Mouse (Mus musculus) ES-CJ7 (cell line): ENCODE measurements at regions not wholly inside any gene's neighbourhood (a gene's known extent, or its start where the extent isn't known, plus 50 kb on each side); places are given as distances from the start of the nearest gene placed in this dataset.

Experiments
- DNase-seq: peaks from one replicate; pipeline ENCODE4 v3.0.0; 2011; ENCODE audit warnings: low read depth, low spot score

GRCm38 (mm10) chr14:95493154-95493553 lies 387.9 kb upstream of the 4921530L21Rik start:
- DNase-seq: no peak

GRCm38 (mm10) chr14:95493958-95494357 lies 387.1 kb upstream of the 4921530L21Rik start:
- DNase-seq: no peak

- DNase-seq: no peak
These were observed 366.0 kb upstream of the 4921530L21Rik start for GRCm38 (mm10) chr14:95515072-95515471.

- no peak for DNase-seq
These were observed 362.2 kb upstream of the 4921530L21Rik start for GRCm38 (mm10) chr14:95518837-95519236.

GRCm38 (mm10) chr14:95543863-95544262 lies 337.2 kb upstream of the 4921530L21Rik start:
- DNase-seq: no peak

GRCm38 (mm10) chr14:95591075-95591474 lies 290.0 kb upstream of the 4921530L21Rik start:
- DNase-seq: no peak

- DNase-seq: no peak
These were observed 284.7 kb upstream of the 4921530L21Rik start for GRCm38 (mm10) chr14:95596385-95596784.

GRCm38 (mm10) chr14:95645980-95646379 lies 235.1 kb upstream of the 4921530L21Rik start:
- DNase-seq: no peak

GRCm38 (mm10) chr14:95659552-95659951 lies 221.5 kb upstream of the 4921530L21Rik start:
- peak; percentile 53 for DNase-seq

GRCm38 (mm10) chr14:95660862-95661261 lies 220.2 kb upstream of the 4921530L21Rik start:
- peak; percentile 92 for DNase-seq

- DNase-seq: peak; percentile 66
These were observed 219.6 kb upstream of the 4921530L21Rik start for GRCm38 (mm10) chr14:95661416-95661815.

- no peak for DNase-seq
These were observed 193.6 kb upstream of the 4921530L21Rik start for GRCm38 (mm10) chr14:95687448-95687847.

- DNase-seq: no peak
These were observed 192.4 kb upstream of the 4921530L21Rik start for GRCm38 (mm10) chr14:95688611-95689010.

GRCm38 (mm10) chr14:95726082-95726481 lies 155.0 kb upstream of the 4921530L21Rik start:
- DNase-seq: no peak

- no peak for DNase-seq
These were observed 105.3 kb upstream of the 4921530L21Rik start for GRCm38 (mm10) chr14:95775737-95776136.

- no peak for DNase-seq
These were observed 103.6 kb upstream of the 4921530L21Rik start for GRCm38 (mm10) chr14:95777439-95777838.
